Comparison of ENCODE assay signal across 10 mouse cellular contexts in the genomic region with DNA sequence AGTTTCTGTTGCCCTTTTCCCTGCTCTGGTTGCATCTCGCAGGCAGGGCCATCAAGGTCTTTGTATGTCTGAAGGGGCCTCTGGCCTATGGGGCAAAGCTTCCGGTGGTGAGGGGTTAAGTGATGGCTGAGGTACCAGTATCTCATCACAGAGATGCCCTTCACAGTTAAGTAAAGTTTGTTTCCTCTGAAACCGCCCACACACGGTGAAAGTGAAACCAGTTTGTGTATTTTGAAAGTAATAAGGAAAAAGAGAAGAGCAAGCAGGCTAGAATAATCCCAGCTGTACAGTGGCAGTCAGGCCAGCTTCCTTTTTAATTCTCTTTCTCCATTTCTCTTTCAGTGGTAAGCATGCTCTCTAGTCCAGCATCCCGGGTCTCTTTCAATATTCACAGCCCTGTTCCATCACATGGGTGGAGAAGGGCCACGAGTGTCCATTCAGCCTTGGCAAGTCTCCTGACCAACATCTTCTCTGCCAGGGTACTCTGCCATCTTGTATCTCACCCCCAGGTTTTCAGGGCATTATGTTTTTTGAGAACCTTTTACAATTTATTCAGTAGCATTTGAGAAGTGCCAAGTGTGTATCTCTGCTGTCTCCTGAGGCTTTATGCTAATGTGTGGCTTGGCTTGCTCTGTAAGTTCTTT. TPM values are rescaled to one million over a fixed set of nuclear protein-coding genes. Genes with fewer than 3 reads are reported as not detected.
A peak's percentile ranks its signal among the peaks of the same experiment; 100 is the strongest.
DNase-seq lines count a peak whose midpoint lies in the region; ATAC-seq and TF ChIP-seq lines count a peak whose summit lies in the region.
"Had no signal": no experiment of that assay in that cellular context is flagged by ENCODE, and none has a peak within 500 bp of the region (broad histone marks: within the 10 kb centered on the region; RNA-seq: fewer than 3 reads in every experiment).

No protein-coding gene starts in this region.

- no peak for TF ChIP-seq CTCF in midbrain, postnatal 0 days (IDR thresholded peaks at IDR 0.05)

- WGBS in liver, embryonic 11.5 days = 66% methylated on average over 6 of the region's 6 CpGs
- 44% methylated on average over 6 of the region's 6 CpGs for WGBS in liver, embryonic 12.5 days (ENCODE audit: insufficient replicate concordance)
- whole genome bisulfite sequencing in midbrain, postnatal 0 days = 77% methylated on average over 6 of the region's 6 CpGs

- H3K36me3 ChIP-seq in liver, embryonic 11.5 days (ENCODE audit: control insufficient read depth, insufficient read depth, low read length) = no peaks in the 10 kb centered on the region
- H3K36me3 ChIP-seq in liver, embryonic 12.5 days = no peaks in the 10 kb centered on the region
- H3K36me3 ChIP-seq in megakaryocyte, embryonic 14.5 days (replicated peaks; ENCODE audit: low read length) = no peaks in the 10 kb centered on the region
- no peaks in the 10 kb centered on the region for H3K36me3 ChIP-seq in midbrain, postnatal 0 days (ENCODE audit: insufficient read depth, low read length)
- H3K36me3 ChIP-seq: heart, embryonic 13.5 days had no signal

- no peak for DNase-seq in liver, embryonic 11.5 days (ENCODE audit: low spot score)
- DNase-seq in thymus, postnatal 25 days = peak; percentile 44
- no peak for DNase-seq in gastrocnemius, adult 8-10 months (ENCODE audit: low spot score in 2 of 2)
- DNase-seq in left cerebral cortex, postnatal 10 days (ENCODE audit: extremely low spot score in 1 of 2, low spot score in 2 of 2) = no peak
- no peak for DNase-seq in midbrain, postnatal 0 days (ENCODE audit: low spot score)

- no peak overlapping the region for H3K4me3 ChIP-seq in liver, embryonic 11.5 days (ENCODE audit: low read depth, low read length)
- H3K4me3 ChIP-seq in liver, embryonic 12.5 days = no peak overlapping the region
- peak overlapping the region; percentile 83 for H3K4me3 ChIP-seq in megakaryocyte, embryonic 14.5 days (replicated peaks)
- H3K4me3 ChIP-seq in midbrain, postnatal 0 days (ENCODE audit: low read depth, low read length) = no peak overlapping the region
- H3K4me3 ChIP-seq: heart, embryonic 13.5 days had no signal

- H3K27me3 ChIP-seq in liver, embryonic 11.5 days (replicated peaks; ENCODE audit: control insufficient read depth, insufficient read depth, low read length) = no peaks in the 10 kb centered on the region
- H3K27me3 ChIP-seq in liver, embryonic 12.5 days (replicated peaks) = 0 out of 2 replicates have a peak, but pooled peaks cover 5% of the 10 kb centered on the region
- H3K27me3 ChIP-seq in megakaryocyte, embryonic 14.5 days (replicated peaks) = peaks cover 17% of the 10 kb centered on the region
- no peaks in the 10 kb centered on the region for H3K27me3 ChIP-seq in midbrain, postnatal 0 days (ENCODE audit: insufficient read depth, low read length)

- intact Hi-C loops in left cerebral cortex, postnatal 10 days (cut with DNase I) = no loop called here

- H3K4me1 ChIP-seq in liver, embryonic 11.5 days (replicated peaks; ENCODE audit: control insufficient read depth, insufficient read depth, low read length) = 0 out of 2 replicates have a peak, but pooled peaks cover 2% of the 10 kb centered on the region
- 0 out of 2 replicates have a peak, but pooled peaks cover 3% of the 10 kb centered on the region for H3K4me1 ChIP-seq in liver, embryonic 12.5 days
- H3K4me1 ChIP-seq in megakaryocyte, embryonic 14.5 days = peaks cover 54% of the 10 kb centered on the region
- H3K4me1 ChIP-seq in midbrain, postnatal 0 days (ENCODE audit: insufficient read depth, low read length) = no peaks in the 10 kb centered on the region

- no peak overlapping the region for H3K27ac ChIP-seq in liver, embryonic 11.5 days (ENCODE audit: low read depth, low read length)
- no peak overlapping the region for H3K27ac ChIP-seq in liver, embryonic 12.5 days
- no peak overlapping the region for H3K27ac ChIP-seq in midbrain, postnatal 0 days (ENCODE audit: low read depth, low read length)
- H3K27ac ChIP-seq: heart, embryonic 13.5 days had no signal

- no peak overlapping the region for H3K9ac ChIP-seq in liver, embryonic 11.5 days (ENCODE audit: low read depth, low read length)
- H3K9ac ChIP-seq in liver, embryonic 12.5 days = no peak overlapping the region
- no peak overlapping the region for H3K9ac ChIP-seq in midbrain, postnatal 0 days (replicated peaks; ENCODE audit: low read length, poor library complexity, severe bottlenecking)
- H3K9ac ChIP-seq: heart, embryonic 13.5 days had no signal

- peak overlapping the region; percentile 27; the same call in 1 of the 2 replicates for H3K4me2 ChIP-seq in liver, embryonic 11.5 days
- H3K4me2 ChIP-seq in liver, embryonic 12.5 days = no peak overlapping the region
- H3K4me2 ChIP-seq in midbrain, postnatal 0 days (ENCODE audit: low read depth, low read length, poor library complexity, severe bottlenecking) = no peak overlapping the region
- H3K4me2 ChIP-seq: heart, embryonic 13.5 days had no signal

- H3K9me3 ChIP-seq in liver, embryonic 11.5 days (ENCODE audit: control insufficient read depth, low read length) = no peaks in the 10 kb centered on the region
- H3K9me3 ChIP-seq in liver, embryonic 12.5 days (replicated peaks) = no peaks in the 10 kb centered on the region
- H3K9me3 ChIP-seq in megakaryocyte, embryonic 14.5 days = no peaks in the 10 kb centered on the region
- H3K9me3 ChIP-seq in midbrain, postnatal 0 days (ENCODE audit: low read length) = no peaks in the 10 kb centered on the region
- H3K9me3 ChIP-seq: heart, embryonic 13.5 days had no signal

- ATAC-seq in liver, embryonic 11.5 days (replicated peaks; ENCODE audit: low FRiP score) = no peak
- no peak for ATAC-seq in liver, embryonic 12.5 days
- peak; percentile 74 for ATAC-seq in granulocyte monocyte progenitor cell, adult 5-6 weeks (replicated peaks; ENCODE audit: poor library complexity, severe bottlenecking)
- no peak for ATAC-seq in midbrain, postnatal 0 days (ENCODE audit: low FRiP score)

RNA-seq across cellular contexts. Expression of a gene that starts 2.0 kb away (rescaled TPM):
- 0.32 and 0.86 TPM in 2 replicates for polyA plus RNA-seq in liver, embryonic 11.5 days (2014; fragmentation: Nextera tagmentation; extraction: Ambion mirVana)
- 0.37 and 0.43 TPM in 2 replicates for polyA plus RNA-seq in liver, embryonic 12.5 days (2016; fragmentation: Nextera tagmentation; extraction: Ambion mirVana)
- total RNA-seq in granulocyte monocyte progenitor cell, adult 5-6 weeks (2014; fragmentation: Nextera tagmentation) = not detected in 2 replicates
- total RNA-seq in granulocyte monocyte progenitor cell, adult 5-6 weeks (2017) = not detected in 2 replicates
- not detected in 2 replicates for polyA plus RNA-seq in megakaryocyte, embryonic 14.5 days (2012; ENCODE audit: insufficient read depth, low replicate concordance)
- not detected for total RNA-seq in gastrocnemius, adult 8-10 months (2022)
- total RNA-seq in left cerebral cortex, postnatal 10 days (2021) = not detected
- not detected in 2 replicates for total RNA-seq in midbrain, postnatal 0 days (2014; rRNA removed)
- polyA plus RNA-seq in midbrain, postnatal 0 days (2015; fragmentation: Nextera tagmentation; extraction: Ambion mirVana) = not detected in 2 replicates
- total RNA-seq: layer of hippocampus, postnatal 14 days had no signal
- polyA plus RNA-seq: heart, embryonic 13.5 days had no signal

RNA-seq across cellular contexts. Expression of a gene that starts 19.6 kb away (rescaled TPM):
- polyA plus RNA-seq in liver, embryonic 11.5 days (2014; fragmentation: Nextera tagmentation; extraction: Ambion mirVana) = not detected in 2 replicates
- 0.14 TPM in 1 of 2 replicates, not detected in the other for polyA plus RNA-seq in liver, embryonic 12.5 days (2016; fragmentation: Nextera tagmentation; extraction: Ambion mirVana)
- total RNA-seq in granulocyte monocyte progenitor cell, adult 5-6 weeks (2014; fragmentation: Nextera tagmentation) = not detected in 2 replicates
- total RNA-seq in granulocyte monocyte progenitor cell, adult 5-6 weeks (2017) = not detected in 2 replicates
- not detected in 2 replicates for polyA plus RNA-seq in megakaryocyte, embryonic 14.5 days (2012; ENCODE audit: insufficient read depth, low replicate concordance)
- total RNA-seq in gastrocnemius, adult 8-10 months (2022) = not detected
- not detected for total RNA-seq in left cerebral cortex, postnatal 10 days (2021)
- total RNA-seq in midbrain, postnatal 0 days (2014; rRNA removed) = not detected in 2 replicates
- polyA plus RNA-seq in midbrain, postnatal 0 days (2015; fragmentation: Nextera tagmentation; extraction: Ambion mirVana) = not detected in 2 replicates
- total RNA-seq: layer of hippocampus, postnatal 14 days had no signal
- polyA plus RNA-seq: heart, embryonic 13.5 days had no signal

RNA-seq across cellular contexts. Expression of a gene that starts 35.5 kb away (rescaled TPM):
- polyA plus RNA-seq in liver, embryonic 11.5 days (2014; fragmentation: Nextera tagmentation; extraction: Ambion mirVana) = 0.29 TPM in 1 of 2 replicates, not detected in the other
- 0.17 and 0.20 TPM in 2 replicates for polyA plus RNA-seq in liver, embryonic 12.5 days (2016; fragmentation: Nextera tagmentation; extraction: Ambion mirVana)
- not detected in 2 replicates for total RNA-seq in granulocyte monocyte progenitor cell, adult 5-6 weeks (2014; fragmentation: Nextera tagmentation)
- not detected in 2 replicates for total RNA-seq in granulocyte monocyte progenitor cell, adult 5-6 weeks (2017)
- 0.08 TPM in 1 of 2 replicates, not detected in the other for polyA plus RNA-seq in megakaryocyte, embryonic 14.5 days (2012; ENCODE audit: insufficient read depth, low replicate concordance)
- total RNA-seq in gastrocnemius, adult 8-10 months (2022) = not detected
- not detected for total RNA-seq in left cerebral cortex, postnatal 10 days (2021)
- total RNA-seq in midbrain, postnatal 0 days (2014; rRNA removed) = not detected in 2 replicates
- not detected in 2 replicates for polyA plus RNA-seq in midbrain, postnatal 0 days (2015; fragmentation: Nextera tagmentation; extraction: Ambion mirVana)
- total RNA-seq: layer of hippocampus, postnatal 14 days had no signal
- polyA plus RNA-seq: heart, embryonic 13.5 days had no signal

RNA-seq across cellular contexts. Expression of a gene that starts 43.8 kb away (rescaled TPM):
- 0.18 TPM in 2 replicates for polyA plus RNA-seq in liver, embryonic 11.5 days (2014; fragmentation: Nextera tagmentation; extraction: Ambion mirVana)
- polyA plus RNA-seq in liver, embryonic 12.5 days (2016; fragmentation: Nextera tagmentation; extraction: Ambion mirVana) = 0.33 and 0.54 TPM in 2 replicates
- 6.1 TPM in 1 of 2 replicates, not detected in the other for total RNA-seq in granulocyte monocyte progenitor cell, adult 5-6 weeks (2014; fragmentation: Nextera tagmentation)
- not detected in 2 replicates for total RNA-seq in granulocyte monocyte progenitor cell, adult 5-6 weeks (2017)
- 28.5 and 38.2 TPM in 2 replicates for polyA plus RNA-seq in megakaryocyte, embryonic 14.5 days (2012; ENCODE audit: insufficient read depth, low replicate concordance)
- total RNA-seq in gastrocnemius, adult 8-10 months (2022) = not detected
- total RNA-seq in left cerebral cortex, postnatal 10 days (2021) = not detected
- total RNA-seq in midbrain, postnatal 0 days (2014; rRNA removed) = not detected in 2 replicates
- polyA plus RNA-seq in midbrain, postnatal 0 days (2015; fragmentation: Nextera tagmentation; extraction: Ambion mirVana) = not detected in 2 replicates
- total RNA-seq: layer of hippocampus, postnatal 14 days had no signal
